Mouse (Mus musculus) E14TG2a.4 (cell line): ENCODE measurements at regions not wholly inside any gene's neighbourhood (a gene's known extent, or its start where the extent isn't known, plus 50 kb on each side); places are given as distances from the start of the nearest gene placed in this dataset.
"Not testable (repeated sequence)": the region's sequence is repeated elsewhere in the genome, so short reads cannot be mapped to it uniquely, and the experiment has no call there.

ENCODE experiments used
- H3K27me3 ChIP-seq: 2 replicates; pipeline ENCODE4 v1.6.1; 2014; ENCODE audit warnings: low read length, control low read depth; ENCODE audit not compliant: insufficient read depth
- H3K36me3 ChIP-seq: 2 replicates; pipeline ENCODE4 v1.6.1; 2014; ENCODE audit warnings: low read length, control low read depth; ENCODE audit not compliant: insufficient read depth
- H3K4me1 ChIP-seq: replicated peaks from 2 replicates; pipeline ENCODE4 v1.6.1; 2014; ENCODE audit warnings: low read depth, low read length, control low read depth
- H3K4me3 ChIP-seq: replicated peaks from 2 replicates; pipeline ENCODE4 v1.5.1; 2014; ENCODE audit warnings: mild to moderate bottlenecking, low read length
- H3K9me3 ChIP-seq: 2 replicates; pipeline ENCODE4 v1.6.1; 2014; ENCODE audit warnings: low read length, control low read depth
- CTCF ChIP-seq: conservative IDR thresholded peaks from 2 replicates; pipeline ENCODE4 v1.5.1; 2014; ENCODE audit warnings: low read length
- NANOG ChIP-seq: IDR thresholded peaks from 2 replicates; pipeline ENCODE4 v1.6.1; 2014; ENCODE audit warnings: borderline replicate concordance, low read length, mixed read lengths
- POU5F1 ChIP-seq: IDR thresholded peaks from 2 replicates; pipeline ENCODE4 v1.6.1; 2014; ENCODE audit warnings: low read length, borderline replicate concordance

GRCm38 (mm10) chr1:5220668-5221408 lies 413.1 kb downstream of the Gm37988 start:
- H3K9me3 ChIP-seq: no peaks in the 10 kb centered on the region
- H3K27me3 ChIP-seq: no peaks in the 10 kb centered on the region
- H3K4me3 ChIP-seq: no peak overlapping the region
- H3K36me3 ChIP-seq: no peaks in the 10 kb centered on the region
- H3K4me1 ChIP-seq: peaks cover 7% of the 10 kb centered on the region
- no peak for TF ChIP-seq POU5F1
- no peak for TF ChIP-seq CTCF
- no peak for TF ChIP-seq NANOG

GRCm38 (mm10) chr1:5227866-5228265 lies 420.2 kb downstream of the Gm37988 start:
- Histone ChIP-seq H3K9me3 (no peaks in the 10 kb centered on the region), H3K4me3 (no peak overlapping the region), H3K4me1 (peaks cover 54% of the 10 kb centered on the region), H3K27me3 (no peaks in the 10 kb centered on the region), H3K36me3 (no peaks in the 10 kb centered on the region)
- TF ChIP-seq CTCF (no peak), POU5F1 (no peak), NANOG (no peak)

- Histone ChIP-seq H3K36me3 (no peaks in the 10 kb centered on the region), H3K9me3 (no peaks in the 10 kb centered on the region), H3K4me3 (no peak overlapping the region), H3K4me1 (peaks cover 52% of the 10 kb centered on the region), H3K27me3 (no peaks in the 10 kb centered on the region)
- TF ChIP-seq NANOG (no peak), CTCF (no peak), POU5F1 (no peak)
Observed at GRCm38 (mm10) chr1:5231218-5231617, 423.5 kb downstream of the Gm37988 start.

GRCm38 (mm10) chr1:5231961-5232846 lies 424.5 kb downstream of the Gm37988 start:
- no peaks in the 10 kb centered on the region for H3K27me3 ChIP-seq
- H3K4me1 ChIP-seq: peaks cover 45% of the 10 kb centered on the region
- H3K4me3 ChIP-seq: no peak overlapping the region
- no peaks in the 10 kb centered on the region for H3K36me3 ChIP-seq
- H3K9me3 ChIP-seq: no peaks in the 10 kb centered on the region
- TF ChIP-seq CTCF (no peak), NANOG (peak; percentile 76; the same call in 1 of the 2 replicates)

- H3K27me3 ChIP-seq: no peaks in the 10 kb centered on the region
- no peaks in the 10 kb centered on the region for H3K36me3 ChIP-seq
- H3K9me3 ChIP-seq: peaks cover under 1% of the 10 kb centered on the region; the same call in 1 of the 2 replicates
- H3K4me3 ChIP-seq: no peak overlapping the region
- no peak for TF ChIP-seq CTCF
- no peak for TF ChIP-seq POU5F1
- no peak for TF ChIP-seq NANOG
- peaks cover 39% of the 10 kb centered on the region for H3K4me1 ChIP-seq
Observed at GRCm38 (mm10) chr1:5232847-5233245, 425.2 kb downstream of the Gm37988 start.

- H3K36me3 ChIP-seq: no peaks in the 10 kb centered on the region
- no peak for TF ChIP-seq NANOG
- TF ChIP-seq CTCF: no peak
- TF ChIP-seq POU5F1: no peak
- no peaks in the 10 kb centered on the region for H3K4me1 ChIP-seq
- no peaks in the 10 kb centered on the region for H3K27me3 ChIP-seq
- H3K9me3 ChIP-seq: peaks cover 50% of the 10 kb centered on the region
- H3K4me3 ChIP-seq: no peak overlapping the region
Observed at GRCm38 (mm10) chr1:5243186-5243585, 435.5 kb downstream of the Gm37988 start.

GRCm38 (mm10) chr1:5260874-5261273 lies 453.2 kb downstream of the Gm37988 start:
- peaks cover 20% of the 10 kb centered on the region; the same call in 1 of the 2 replicates for H3K9me3 ChIP-seq
- H3K4me1 ChIP-seq: peaks cover 19% of the 10 kb centered on the region
- H3K36me3 ChIP-seq, H3K27me3 ChIP-seq, H3K4me3 ChIP-seq: not testable (repeated sequence)

- not testable (repeated sequence) for H3K4me3 ChIP-seq, H3K27me3 ChIP-seq, H3K36me3 ChIP-seq
- H3K4me1 ChIP-seq: peaks cover 19% of the 10 kb centered on the region
- H3K9me3 ChIP-seq: peaks cover 20% of the 10 kb centered on the region; the same call in 1 of the 2 replicates
Observed at GRCm38 (mm10) chr1:5261297-5261696, 453.6 kb downstream of the Gm37988 start.

GRCm38 (mm10) chr1:5273938-5274337 lies 466.2 kb downstream of the Gm37988 start:
- Histone ChIP-seq H3K36me3 (no peaks in the 10 kb centered on the region), H3K27me3 (no peaks in the 10 kb centered on the region), H3K4me1 (no peaks in the 10 kb centered on the region), H3K9me3 (no peaks in the 10 kb centered on the region), H3K4me3 (no peak overlapping the region)
- TF ChIP-seq NANOG (no peak), CTCF (no peak), POU5F1 (no peak)
